Mouse (Mus musculus) ES-E14 (cell line): ENCODE measurements around the gene Egln1. TPM values are rescaled to one million over a fixed set of nuclear protein-coding genes. Genes with fewer than 3 reads are reported as not detected.

Experiments used
- DNase-seq: peaks from one replicate; pipeline ENCODE4 v3.0.0-alpha.2; 2013; ENCODE audit warnings: low read depth, low spot score
- H3K27ac ChIP-seq: 2 replicates; pipeline ENCODE4 v1.5.1; 2012; ENCODE audit warnings: low read depth, mild to moderate bottlenecking, low read length, moderate library complexity, mixed read lengths; ENCODE audit not compliant: poor library complexity, insufficient read depth, severe bottlenecking
- H3K36me3 ChIP-seq: 2 replicates; pipeline ENCODE4 v1.6.1; 2012; ENCODE audit warnings: mild to moderate bottlenecking, low read length, moderate library complexity, mixed read lengths; ENCODE audit not compliant: control insufficient read depth, poor library complexity, insufficient read depth, severe bottlenecking
- H3K4me1 ChIP-seq, 2 experiments: fragments of 150-350 bp in 1 of 2; sonication (generic) in 1 of 2; 2 replicates each; pipeline ENCODE4 v1.6.1; 2012; ENCODE audit warnings: low read length in 2 of 2, mild to moderate bottlenecking in 1 of 2, mixed read lengths in 1 of 2; ENCODE audit not compliant: control insufficient read depth in 2 of 2, insufficient read depth in 2 of 2, poor library complexity in 1 of 2
- H3K4me3 ChIP-seq, 2 experiments: fragments of 150-350 bp in 1 of 2; sonication (generic) in 1 of 2; 2 replicates each; pipeline ENCODE4 v1.5.1; 2012; ENCODE audit warnings: low read length in 2 of 2, low read depth in 1 of 2, mild to moderate bottlenecking in 1 of 2, mixed read lengths in 1 of 2; ENCODE audit not compliant: insufficient read depth in 1 of 2, poor library complexity in 1 of 2, severe bottlenecking in 1 of 2
- H3K9ac ChIP-seq: 2 replicates; pipeline ENCODE4 v1.6.1; 2012; ENCODE audit warnings: low read depth, mild to moderate bottlenecking, low read length, mixed read lengths; ENCODE audit not compliant: poor library complexity, insufficient read depth, severe bottlenecking
- H3K9me3 ChIP-seq: fragments of 150-350 bp; sonication (generic); 2 replicates; pipeline ENCODE4 v1.6.1; 2012; ENCODE audit warnings: low read depth, mild to moderate bottlenecking, low read length; ENCODE audit not compliant: control insufficient read depth, insufficient read depth
- CHD2 ChIP-seq: IDR thresholded peaks from 2 replicates; pipeline ENCODE4 v1.6.1; 2014; ENCODE audit warnings: mild to moderate bottlenecking, low read depth, low read length, inconsistent platforms
- HCFC1 ChIP-seq: IDR thresholded peaks from 2 replicates; pipeline ENCODE4 v1.6.1; 2012; ENCODE audit warnings: low read length, inconsistent platforms, borderline replicate concordance; ENCODE audit not compliant: insufficient read depth
- MAFK ChIP-seq: IDR thresholded peaks from 2 replicates; pipeline ENCODE4 v1.6.1; 2014; ENCODE audit warnings: mild to moderate bottlenecking, low read depth, low read length, inconsistent platforms; ENCODE audit not compliant: insufficient read depth
- ZC3H11A ChIP-seq: IDR thresholded peaks from 2 replicates; pipeline ENCODE4 v1.6.1; 2012; ENCODE audit warnings: low read depth, mild to moderate bottlenecking, inconsistent platforms, low read length, borderline replicate concordance
- ZNF384 ChIP-seq: IDR thresholded peaks from 2 replicates; pipeline ENCODE4 v1.6.1; 2012; ENCODE audit warnings: low read depth, low read length, inconsistent platforms
- in situ Hi-C, 2 experiments: fragments of 600-800 bp; cut with MboI; formaldehyde crosslinking; loops; one replicate each; pipeline ENCODE4 v1.15.1; 2025; ENCODE audit warnings: low sequenced_read_pairs in 2 of 2, inconsistent platforms in 1 of 2; ENCODE audit not compliant: unreplicated experiment in 2 of 2
- total RNA-seq: library from RNA; depleted of rRNA; stranded (reverse); fragments of 300-350 nt; gene quantifications from 2 replicates; pipeline ENCODE4 v1.2.3, GENCODE M21; 2012

Gene Egln1
- total RNA-seq, 1 experiment = 15.8 TPM

- DNase-seq = no peak
- no peaks in the 10 kb centered on the region for H3K9me3 ChIP-seq
- H3K9ac ChIP-seq = no peak overlapping the region
- H3K4me1 ChIP-seq = no peaks in the 10 kb centered on the region
- H3K4me3 ChIP-seq = no peak overlapping the region
- in situ Hi-C loops = no loop called here
- peaks cover 4% of the 10 kb centered on the region; the same call in 1 of the 2 replicates for H3K36me3 ChIP-seq
- no peak overlapping the region for H3K27ac ChIP-seq
- TF ChIP-seq ZNF384 = no peak
- no peak for TF ChIP-seq HCFC1
- no peak for TF ChIP-seq ZC3H11A
- TF ChIP-seq CHD2 = no peak
- TF ChIP-seq MAFK = no peak
Observed at GRCm38 (mm10) chr8:124930086-124930485, 19.0 kb downstream of the Egln1 start.

- no peak for TF ChIP-seq MAFK
- TF ChIP-seq ZC3H11A = no peak
- no peak for TF ChIP-seq CHD2
- no peak for TF ChIP-seq HCFC1
- TF ChIP-seq ZNF384 = no peak
- Histone ChIP-seq H3K4me1 (no peaks in the 10 kb centered on the region), H3K9me3 (no peaks in the 10 kb centered on the region), H3K4me3 (no peak overlapping the region), H3K36me3 (peaks cover 4% of the 10 kb centered on the region; the same call in 1 of the 2 replicates), H3K9ac (no peak overlapping the region), H3K27ac (no peak overlapping the region)
- in situ Hi-C loops = no loop called here
- DNase-seq = no peak
Observed at GRCm38 (mm10) chr8:124929006-124929405, 20.1 kb downstream of the Egln1 start.

- no peaks in the 10 kb centered on the region for H3K4me1 ChIP-seq
- no peaks in the 10 kb centered on the region for H3K9me3 ChIP-seq
- no peak for DNase-seq
- no peak overlapping the region for H3K4me3 ChIP-seq
- in situ Hi-C loops = no loop called here
- no peak overlapping the region for H3K27ac ChIP-seq
- TF ChIP-seq CHD2 (no peak), HCFC1 (no peak), ZC3H11A (no peak)
- H3K9ac ChIP-seq = no peak overlapping the region
- peaks cover 4% of the 10 kb centered on the region; the same call in 1 of the 2 replicates for H3K36me3 ChIP-seq
Observed at GRCm38 (mm10) chr8:124926351-124926771, 22.8 kb downstream of the Egln1 start.

GRCm38 (mm10) chr8:124925544-124926266 is 23.4 kb downstream of the Egln1 start:
- H3K36me3 ChIP-seq = peaks cover 4% of the 10 kb centered on the region; the same call in 1 of the 2 replicates
- DNase-seq = no peak
- no peaks in the 10 kb centered on the region for H3K9me3 ChIP-seq
- H3K4me3 ChIP-seq = no peak overlapping the region
- H3K27ac ChIP-seq = no peak overlapping the region
- no peaks in the 10 kb centered on the region for H3K4me1 ChIP-seq
- in situ Hi-C loops = no loop called here
- no peak overlapping the region for H3K9ac ChIP-seq
- no peak for TF ChIP-seq ZC3H11A
- no peak for TF ChIP-seq CHD2
- TF ChIP-seq MAFK = no peak
- TF ChIP-seq HCFC1 = no peak
- no peak for TF ChIP-seq ZNF384
